Mouse (Mus musculus) MEL (cell line): ENCODE measurements at regions not wholly inside any gene's neighbourhood (a gene's known extent, or its start where the extent isn't known, plus 50 kb on each side); places are given as distances from the start of the nearest gene placed in this dataset.
"Not testable (repeated sequence)": the region's sequence is repeated elsewhere in the genome, so short reads cannot be mapped to it uniquely, and the experiment has no call there.

Experiments
- DNase-seq: peaks from one replicate; pipeline ENCODE4 v3.0.0; 2011; ENCODE audit warnings: low read depth, low spot score
- H3K27ac ChIP-seq: 2 replicates; pipeline ENCODE4 v1.5.1; 2012; ENCODE audit warnings: low read depth, mild to moderate bottlenecking, control low read depth, low read length, moderate library complexity; ENCODE audit not compliant: control insufficient read depth
- H3K27me3 ChIP-seq, 2 experiments: fragments of 150-350 bp in 1 of 2; sonication (generic) in 1 of 2; 2 replicates each; pipeline ENCODE4 v1.6.1; 2012; ENCODE audit warnings: low read length in 2 of 2, mild to moderate bottlenecking in 2 of 2, improper control_type of control experiment in 1 of 2, moderate library complexity in 1 of 2; ENCODE audit not compliant: insufficient read depth in 2 of 2, control insufficient read depth in 1 of 2
- H3K36me3 ChIP-seq, 2 experiments: 2 replicates each; pipeline ENCODE4 v1.6.1; 2012 to 2014; ENCODE audit warnings: low read length in 2 of 2, improper control_type of control experiment in 1 of 2, inconsistent platforms in 1 of 2, mild to moderate bottlenecking in 1 of 2; ENCODE audit not compliant: insufficient read depth in 2 of 2, control insufficient read depth in 1 of 2
- H3K4me1 ChIP-seq, 2 experiments: fragments of 150-350 bp in 1 of 2; sonication (generic) in 1 of 2; 2 replicates each; pipeline ENCODE4 v1.6.1; 2012; ENCODE audit warnings: low read length in 2 of 2, improper control_type of control experiment in 1 of 2, mild to moderate bottlenecking in 1 of 2; ENCODE audit not compliant: insufficient read depth in 2 of 2, control insufficient read depth in 1 of 2
- H3K4me3 ChIP-seq, 2 experiments: fragments of 150-350 bp in 1 of 2; sonication (generic) in 1 of 2; 2 replicates each; pipeline ENCODE4 v1.5.1; 2012; ENCODE audit warnings: low read depth in 2 of 2, low read length in 2 of 2, mild to moderate bottlenecking in 2 of 2, moderate library complexity in 2 of 2, control low read depth in 1 of 2, improper control_type of control experiment in 1 of 2; ENCODE audit not compliant: control insufficient read depth in 1 of 2, insufficient read depth in 1 of 2
- H3K79me2 ChIP-seq: 2 replicates; pipeline ENCODE4 v1.6.1; 2012; ENCODE audit warnings: mild to moderate bottlenecking, low read length, moderate library complexity; ENCODE audit not compliant: control insufficient read depth, poor library complexity, insufficient read depth
- H3K9ac ChIP-seq: 2 replicates; pipeline ENCODE4 v1.6.1; 2012; ENCODE audit warnings: low read depth, mild to moderate bottlenecking, control low read depth, low read length, moderate library complexity; ENCODE audit not compliant: control insufficient read depth, poor library complexity, severe bottlenecking
- H3K9me3 ChIP-seq: fragments of 150-350 bp; sonication (generic); replicated peaks from 2 replicates; pipeline ENCODE4 v1.6.1; 2012; ENCODE audit warnings: mild to moderate bottlenecking, low read length, improper control_type of control experiment, moderate library complexity; ENCODE audit not compliant: insufficient read depth
- BHLHE40 ChIP-seq: IDR thresholded peaks from 2 replicates; pipeline ENCODE4 v1.6.1; 2012; ENCODE audit warnings: low read depth, mild to moderate bottlenecking, inconsistent platforms, low read length, improper control_type of control experiment, borderline replicate concordance
- CHD2 ChIP-seq: IDR thresholded peaks from 2 replicates; pipeline ENCODE4 v1.6.1; 2011; ENCODE audit warnings: low read length, improper control_type of control experiment
- CTCF ChIP-seq, 3 experiments: IDR thresholded peaks in 2 of 3; conservative IDR thresholded peaks in 1 of 3; 2 replicates each; pipeline ENCODE4 v1.5.1; 2011 to 2012; ENCODE audit warnings: low read length in 3 of 3, low read depth in 2 of 3, mild to moderate bottlenecking in 2 of 3, improper control_type of control experiment in 1 of 3, inconsistent platforms in 1 of 3, mixed read lengths in 1 of 3, moderate library complexity in 1 of 3; ENCODE audit not compliant: control insufficient read depth in 1 of 3, insufficient read depth in 1 of 3, poor library complexity in 1 of 3, severe bottlenecking in 1 of 3
- HCFC1 ChIP-seq: IDR thresholded peaks from 2 replicates; pipeline ENCODE4 v1.6.1; 2012; ENCODE audit warnings: low read depth, mild to moderate bottlenecking, inconsistent platforms, low read length, improper control_type of control experiment, moderate library complexity
- JUND ChIP-seq: IDR thresholded peaks from 2 replicates; pipeline ENCODE4 v1.6.1; 2011; ENCODE audit warnings: low read depth, mild to moderate bottlenecking, improper control_type of control experiment, low read length
- KAT2A ChIP-seq: conservative IDR thresholded peaks from 2 replicates; pipeline ENCODE4 v1.6.1; 2012; ENCODE audit warnings: low read depth, low read length, improper control_type of control experiment, inconsistent platforms
- MYB ChIP-seq: IDR thresholded peaks from 2 replicates; pipeline ENCODE4 v1.6.1; 2011; ENCODE audit warnings: mild to moderate bottlenecking, low read depth, low read length, improper control_type of control experiment
- MYC ChIP-seq: IDR thresholded peaks from 2 replicates; pipeline ENCODE4 v1.6.1; 2011; ENCODE audit warnings: low read depth, mild to moderate bottlenecking, low read length, improper control_type of control experiment, moderate library complexity
- NRF1 ChIP-seq: IDR thresholded peaks from 2 replicates; pipeline ENCODE4 v1.6.1; 2014; ENCODE audit warnings: low read depth, mild to moderate bottlenecking, inconsistent platforms, low read length, improper control_type of control experiment, moderate library complexity; ENCODE audit not compliant: poor library complexity, insufficient read depth, severe bottlenecking
- POLR2AphosphoS5 ChIP-seq: IDR thresholded peaks from 2 replicates; pipeline ENCODE4 v1.6.1; 2012; ENCODE audit warnings: low read depth, borderline replicate concordance, mild to moderate bottlenecking, inconsistent platforms, low read length, moderate library complexity, mixed read lengths
- RCOR1 ChIP-seq: IDR thresholded peaks from 2 replicates; pipeline ENCODE4 v1.6.1; 2012; ENCODE audit warnings: low read depth, mild to moderate bottlenecking, inconsistent platforms, low read length, improper control_type of control experiment
- TAL1 ChIP-seq: IDR thresholded peaks from 2 replicates; pipeline ENCODE4 v1.6.1; 2012; ENCODE audit warnings: mild to moderate bottlenecking, inconsistent platforms, low read length, moderate library complexity, mixed read lengths
- UBTF ChIP-seq: IDR thresholded peaks from 2 replicates; pipeline ENCODE4 v1.6.1; 2012; ENCODE audit warnings: low read depth, mild to moderate bottlenecking, inconsistent platforms, low read length, improper control_type of control experiment, moderate library complexity, borderline replicate concordance; ENCODE audit not compliant: insufficient read depth
- USF2 ChIP-seq, 2 experiments: IDR thresholded peaks; 2 replicates each; pipeline ENCODE4 v1.6.1; 2011 to 2012; ENCODE audit warnings: improper control_type of control experiment in 2 of 2, low read length in 2 of 2, borderline replicate concordance in 1 of 2, inconsistent platforms in 1 of 2, low read depth in 1 of 2, mild to moderate bottlenecking in 1 of 2; ENCODE audit not compliant: insufficient read depth in 1 of 2
- ZMIZ1 ChIP-seq: IDR thresholded peaks from 2 replicates; pipeline ENCODE4 v1.6.1; 2012; ENCODE audit warnings: low read depth, mild to moderate bottlenecking, inconsistent platforms, low read length, improper control_type of control experiment, moderate library complexity
- ZNF384 ChIP-seq: IDR thresholded peaks from 2 replicates; pipeline ENCODE4 v1.6.1; 2012; ENCODE audit warnings: low read depth, mild to moderate bottlenecking, inconsistent platforms, low read length, improper control_type of control experiment

DNA sequence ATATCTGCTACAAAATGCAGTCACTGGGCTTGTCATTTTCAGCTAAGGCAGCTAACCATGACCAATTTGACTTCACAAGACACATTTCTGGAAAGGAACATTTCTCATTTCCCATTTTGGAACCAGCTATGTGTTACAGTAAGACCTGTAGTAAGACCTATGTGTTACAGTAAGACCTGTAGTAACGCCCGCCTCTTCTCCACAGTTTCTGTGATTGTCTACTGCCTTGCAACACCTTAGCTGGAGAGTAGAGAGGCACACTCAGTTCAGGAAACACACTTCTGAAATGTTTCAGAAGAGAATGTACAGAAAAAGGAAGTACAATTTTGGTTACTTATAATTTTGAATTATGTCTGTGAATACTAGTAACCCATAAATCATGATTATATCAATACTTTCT lies 508.2 kb upstream of the Vrk2 start:
- H3K9ac ChIP-seq = no peak overlapping the region
- TF ChIP-seq UBTF = no peak
- no peak for TF ChIP-seq POLR2AphosphoS5
- no peak for TF ChIP-seq CTCF (IDR thresholded peaks at IDR 0.05 in 2 of 3, conservative IDR thresholded peaks at IDR 0.05 in 1 of 3; ENCODE audit: control insufficient read depth in 1 of 3, insufficient read depth in 1 of 3, low read depth in 2 of 3, low read length in 3 of 3, poor library complexity in 1 of 3, severe bottlenecking in 1 of 3)
- TF ChIP-seq BHLHE40 = no peak
- TF ChIP-seq JUND = no peak
- TF ChIP-seq TAL1 = no peak
- no peak for TF ChIP-seq NRF1
- H3K4me3 ChIP-seq = no peak overlapping the region
- H3K36me3 ChIP-seq = no peaks in the 10 kb centered on the region
- H3K4me1 ChIP-seq = no peaks in the 10 kb centered on the region
- H3K27ac ChIP-seq = no peak overlapping the region
- H3K27me3 ChIP-seq = no peaks in the 10 kb centered on the region
- no peaks in the 10 kb centered on the region for H3K79me2 ChIP-seq
- no peaks in the 10 kb centered on the region for H3K9me3 ChIP-seq
- DNase-seq = no peak

- Histone ChIP-seq H3K9ac (no peak overlapping the region), H3K4me3 (no peak overlapping the region), H3K4me1 (no peaks in the 10 kb centered on the region), H3K27me3 (no peaks in the 10 kb centered on the region), H3K79me2 (no peaks in the 10 kb centered on the region), H3K9me3 (no peaks in the 10 kb centered on the region), H3K36me3 (no peaks in the 10 kb centered on the region), H3K27ac (no peak overlapping the region)
- DNase-seq = no peak
- TF ChIP-seq ZNF384 (no peak), NRF1 (no peak), USF2 (IDR thresholded peaks at IDR 0.05; ENCODE audit: borderline replicate concordance in 1 of 2, insufficient read depth in 1 of 2, low read depth in 1 of 2, low read length in 2 of 2) (no peak), CHD2 (no peak), KAT2A (no peak), MYC (no peak), HCFC1 (no peak), TAL1 (no peak), BHLHE40 (no peak), ZMIZ1 (no peak), MYB (no peak), RCOR1 (no peak)
Measured at GRCm38 (mm10) chr11:27096615-27097014, 502.8 kb upstream of the Vrk2 start.

GRCm38 (mm10) chr11:27095460-27095859 lies 501.7 kb upstream of the Vrk2 start:
- DNase-seq, H3K27me3 ChIP-seq, H3K4me3 ChIP-seq, H3K27ac ChIP-seq, H3K9ac ChIP-seq, H3K4me1 ChIP-seq, H3K79me2 ChIP-seq, H3K9me3 ChIP-seq, H3K36me3 ChIP-seq: not testable (repeated sequence)
